25 mouse cellular contexts compared by ENCODE assay signal in the genomic region with DNA sequence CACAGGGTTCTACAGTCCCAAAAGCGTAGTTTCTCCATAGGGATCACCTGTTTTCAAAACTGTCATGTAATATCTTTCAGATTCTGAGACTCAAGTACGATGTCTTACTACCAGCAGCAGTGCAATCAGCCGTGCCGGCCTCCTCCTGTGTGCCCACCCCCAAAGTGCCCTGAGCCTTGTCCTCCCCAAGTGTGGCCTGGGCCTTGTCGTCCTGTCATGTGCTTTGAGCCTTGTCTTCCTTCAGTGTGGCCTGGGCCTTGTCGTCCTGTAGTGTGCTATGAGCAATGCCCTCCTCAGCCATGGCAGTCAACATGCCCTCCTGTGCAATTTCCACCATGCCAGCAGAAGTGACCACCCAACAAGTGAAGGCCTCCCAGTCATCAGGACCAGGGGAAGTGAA. TPM values are rescaled to one million over a fixed set of nuclear protein-coding genes. Genes with fewer than 3 reads are reported as not detected.
A peak's percentile ranks its signal among the peaks of the same experiment; 100 is the strongest.
DNase-seq lines count a peak whose midpoint lies in the region; ATAC-seq and TF ChIP-seq lines count a peak whose summit lies in the region.
"Not testable (repeated sequence)": the region's sequence is repeated elsewhere in the genome, so short reads cannot be mapped to it uniquely, and the experiment has no call there.
"Had no signal": no experiment of that assay in that cellular context is flagged by ENCODE, and none has a peak within 500 bp of the region (broad histone marks: within the 10 kb centered on the region; RNA-seq: fewer than 3 reads in every experiment).

No protein-coding gene starts in this region.

- TF ChIP-seq CTCF in kidney, postnatal 0 days (IDR thresholded peaks at IDR 0.05; ENCODE audit: low read depth): not testable (repeated sequence)

- DNase-seq in hindbrain, embryonic 14.5 days (ENCODE audit: low spot score); kidney, postnatal 0 days (ENCODE audit: low spot score); midbrain, embryonic 14.5 days: not testable (repeated sequence)

- WGBS in embryonic facial prominence, embryonic 15.5 days: 76% methylated on average over 4 of the region's 6 CpGs
- 83% methylated on average over 6 of the region's 6 CpGs for WGBS in hindbrain, embryonic 14.5 days
- 78% methylated on average over 6 of the region's 6 CpGs for WGBS in kidney, embryonic 15.5 days
- WGBS in kidney, postnatal 0 days: 74% methylated on average over 5 of the region's 6 CpGs
- WGBS in midbrain, embryonic 14.5 days: 57% methylated on average over 3 of the region's 6 CpGs

- H3K36me3 ChIP-seq in embryonic facial prominence, embryonic 15.5 days; hindbrain, embryonic 14.5 days (replicated peaks; ENCODE audit: control insufficient read depth, insufficient read depth); kidney, embryonic 15.5 days; kidney, postnatal 0 days (ENCODE audit: insufficient read depth, low read length); midbrain, embryonic 14.5 days (ENCODE audit: control insufficient read depth, insufficient read depth, low read length): not testable (repeated sequence)

- H3K4me3 ChIP-seq in embryonic facial prominence, embryonic 15.5 days (replicated peaks); hindbrain, embryonic 14.5 days (replicated peaks; ENCODE audit: low read length); kidney, embryonic 15.5 days (replicated peaks); kidney, postnatal 0 days (replicated peaks; ENCODE audit: low read depth, low read length); midbrain, embryonic 14.5 days (replicated peaks; ENCODE audit: low read depth, low read length): not testable (repeated sequence)

- H3K4me2 ChIP-seq in embryonic facial prominence, embryonic 15.5 days (replicated peaks); hindbrain, embryonic 14.5 days (replicated peaks); kidney, embryonic 15.5 days; kidney, postnatal 0 days (ENCODE audit: low read length); midbrain, embryonic 14.5 days (ENCODE audit: low read length): not testable (repeated sequence)

- H3K9ac ChIP-seq in embryonic facial prominence, embryonic 15.5 days; hindbrain, embryonic 14.5 days; kidney, embryonic 15.5 days; kidney, postnatal 0 days (ENCODE audit: low read depth, low read length); midbrain, embryonic 14.5 days (replicated peaks; ENCODE audit: low read length): not testable (repeated sequence)

- H3K4me1 ChIP-seq in embryonic facial prominence, embryonic 15.5 days; hindbrain, embryonic 14.5 days (replicated peaks; ENCODE audit: control insufficient read depth, insufficient read depth, low read length); kidney, embryonic 15.5 days; kidney, postnatal 0 days (replicated peaks; ENCODE audit: insufficient read depth, low read length); midbrain, embryonic 14.5 days (ENCODE audit: control insufficient read depth, insufficient read depth, low read length): not testable (repeated sequence)

- H3K9me3 ChIP-seq in embryonic facial prominence, embryonic 15.5 days (replicated peaks); hindbrain, embryonic 14.5 days (ENCODE audit: control insufficient read depth, low read length); kidney, embryonic 15.5 days (replicated peaks); kidney, postnatal 0 days (replicated peaks; ENCODE audit: low read length); midbrain, embryonic 14.5 days (ENCODE audit: control insufficient read depth, low read length): not testable (repeated sequence)

- ATAC-seq in embryonic facial prominence, embryonic 15.5 days (ENCODE audit: insufficient number of reproducible peaks, low FRiP score, low TSS enrichment, low read depth): 0 out of 2 replicates have a peak, but pooled peaks have one; percentile 57
- ATAC-seq in granulocyte monocyte progenitor cell, adult 5-6 weeks (replicated peaks; ENCODE audit: poor library complexity, severe bottlenecking): 0 out of 2 replicates have a peak, but pooled peaks have one; percentile 12
- ATAC-seq in hindbrain, embryonic 14.5 days (ENCODE audit: low FRiP score): peak; percentile 59; the same call in 1 of the 2 replicates
- ATAC-seq in kidney, embryonic 15.5 days (replicated peaks; ENCODE audit: low FRiP score): 0 out of 2 replicates have a peak, but pooled peaks have one; percentile 33
- 0 out of 2 replicates have a peak, but pooled peaks have one; percentile 49 for ATAC-seq in kidney, postnatal 0 days (replicated peaks; ENCODE audit: low FRiP score, low read depth)
- peak; percentile 48 for ATAC-seq in midbrain, embryonic 14.5 days (ENCODE audit: low FRiP score, low TSS enrichment)
- peak; percentile 14; the same call in 1 of the 2 replicates for ATAC-seq in neutrophil, adult 5-6 weeks (ENCODE audit: extremely low read depth, insufficient number of reproducible peaks, low FRiP score, poor library complexity, severe bottlenecking)

- not testable (repeated sequence) for H3K27me3 ChIP-seq in embryonic facial prominence, embryonic 15.5 days; hindbrain, embryonic 14.5 days (ENCODE audit: control insufficient read depth, insufficient read depth, low read length); kidney, embryonic 15.5 days; kidney, postnatal 0 days (ENCODE audit: insufficient read depth, low read length); midbrain, embryonic 14.5 days (ENCODE audit: control insufficient read depth, insufficient read depth, low read length)

- H3K27ac ChIP-seq in embryonic facial prominence, embryonic 15.5 days (replicated peaks); hindbrain, embryonic 14.5 days; kidney, embryonic 15.5 days; kidney, postnatal 0 days; midbrain, embryonic 14.5 days (replicated peaks; ENCODE audit: low read depth, low read length): not testable (repeated sequence)

RNA-seq across cellular contexts. Expression of a gene that starts 3.3 kb away (rescaled TPM):
- 0.39 TPM in 1 of 2 replicates, not detected in the other for polyA plus RNA-seq in embryonic facial prominence, embryonic 15.5 days (2015; fragmentation: Nextera tagmentation; extraction: Ambion mirVana)
- total RNA-seq in granulocyte monocyte progenitor cell, adult 5-6 weeks (2014; fragmentation: Nextera tagmentation): not detected in 2 replicates
- not detected in 2 replicates for total RNA-seq in granulocyte monocyte progenitor cell, adult 5-6 weeks (2017)
- polyA plus RNA-seq in hindbrain, embryonic 14.5 days (2014; fragmentation: Nextera tagmentation; extraction: Ambion mirVana): not detected in 2 replicates
- polyA plus RNA-seq in kidney, embryonic 15.5 days (2015; fragmentation: Nextera tagmentation; extraction: Ambion mirVana): 1.0 TPM in 1 of 2 replicates, not detected in the other
- 1.2 and 6.0 TPM in 2 replicates for polyA plus RNA-seq in kidney, postnatal 0 days (2015; fragmentation: Nextera tagmentation; extraction: Ambion mirVana)
- not detected in 2 replicates for polyA plus RNA-seq in midbrain, embryonic 14.5 days (2014; fragmentation: Nextera tagmentation; extraction: Ambion mirVana)
- not detected in 2 replicates for total RNA-seq in neutrophil, adult 5-6 weeks (2017)
- total RNA-seq: adrenal gland, adult 18-20 months; adrenal gland, adult 8-10 months; adrenal gland, postnatal 14 days; adrenal gland, postnatal 36 days; CH12.LX had no signal
- polyA plus RNA-seq: activated CD4-positive, CD25-positive, alpha-beta regulatory T cell, adult 4 months; CD4-positive, CD25-positive, alpha-beta regulatory T cell, adult 4 months; cerebellum, adult 2 months; cortical plate, adult 2 months; embryonic facial prominence, embryonic 10.5 days; embryonic facial prominence, embryonic 12.5 days; embryonic facial prominence, embryonic 14.5 days; erythroblast, embryonic 14.5 days; forebrain, embryonic 11.5 days; forebrain, embryonic 13.5 days; forebrain, embryonic 15.5 days; G1E; Patski had no signal

RNA-seq across cellular contexts. Expression of a gene that starts 27.9 kb away (rescaled TPM):
- polyA plus RNA-seq in embryonic facial prominence, embryonic 15.5 days (2015; fragmentation: Nextera tagmentation; extraction: Ambion mirVana): 0.29 TPM in 1 of 2 replicates, not detected in the other
- total RNA-seq in granulocyte monocyte progenitor cell, adult 5-6 weeks (2014; fragmentation: Nextera tagmentation): not detected in 2 replicates
- total RNA-seq in granulocyte monocyte progenitor cell, adult 5-6 weeks (2017): not detected in 2 replicates
- polyA plus RNA-seq in hindbrain, embryonic 14.5 days (2014; fragmentation: Nextera tagmentation; extraction: Ambion mirVana): 0.27 TPM in 1 of 2 replicates, not detected in the other
- polyA plus RNA-seq in kidney, embryonic 15.5 days (2015; fragmentation: Nextera tagmentation; extraction: Ambion mirVana): not detected in 2 replicates
- polyA plus RNA-seq in kidney, postnatal 0 days (2015; fragmentation: Nextera tagmentation; extraction: Ambion mirVana): not detected in 2 replicates
- not detected in 2 replicates for polyA plus RNA-seq in midbrain, embryonic 14.5 days (2014; fragmentation: Nextera tagmentation; extraction: Ambion mirVana)
- not detected in 2 replicates for total RNA-seq in neutrophil, adult 5-6 weeks (2017)
- total RNA-seq: adrenal gland, adult 18-20 months; adrenal gland, adult 8-10 months; adrenal gland, postnatal 14 days; adrenal gland, postnatal 36 days; CH12.LX; G1E had no signal
- polyA plus RNA-seq: activated CD4-positive, CD25-positive, alpha-beta regulatory T cell, adult 4 months; CD4-positive, CD25-positive, alpha-beta regulatory T cell, adult 4 months; cerebellum, adult 2 months; cortical plate, adult 2 months; embryonic facial prominence, embryonic 10.5 days; embryonic facial prominence, embryonic 12.5 days; embryonic facial prominence, embryonic 14.5 days; erythroblast, embryonic 14.5 days; forebrain, embryonic 11.5 days; forebrain, embryonic 13.5 days; forebrain, embryonic 15.5 days; G1E; Patski had no signal

RNA-seq across cellular contexts. Expression of a gene that starts 50.5 kb away (rescaled TPM):
- polyA plus RNA-seq in embryonic facial prominence, embryonic 15.5 days (2015; fragmentation: Nextera tagmentation; extraction: Ambion mirVana): not detected in 2 replicates
- total RNA-seq in granulocyte monocyte progenitor cell, adult 5-6 weeks (2014; fragmentation: Nextera tagmentation): not detected in 2 replicates
- not detected in 2 replicates for total RNA-seq in granulocyte monocyte progenitor cell, adult 5-6 weeks (2017)
- not detected in 2 replicates for polyA plus RNA-seq in hindbrain, embryonic 14.5 days (2014; fragmentation: Nextera tagmentation; extraction: Ambion mirVana)
- polyA plus RNA-seq in kidney, embryonic 15.5 days (2015; fragmentation: Nextera tagmentation; extraction: Ambion mirVana): not detected in 2 replicates
- not detected in 2 replicates for polyA plus RNA-seq in kidney, postnatal 0 days (2015; fragmentation: Nextera tagmentation; extraction: Ambion mirVana)
- not detected in 2 replicates for polyA plus RNA-seq in midbrain, embryonic 14.5 days (2014; fragmentation: Nextera tagmentation; extraction: Ambion mirVana)
- total RNA-seq in neutrophil, adult 5-6 weeks (2017): not detected in 2 replicates
- total RNA-seq: adrenal gland, adult 18-20 months; adrenal gland, adult 8-10 months; adrenal gland, postnatal 14 days; adrenal gland, postnatal 36 days; CH12.LX; G1E had no signal
- polyA plus RNA-seq: activated CD4-positive, CD25-positive, alpha-beta regulatory T cell, adult 4 months; CD4-positive, CD25-positive, alpha-beta regulatory T cell, adult 4 months; cerebellum, adult 2 months; cortical plate, adult 2 months; embryonic facial prominence, embryonic 10.5 days; embryonic facial prominence, embryonic 12.5 days; embryonic facial prominence, embryonic 14.5 days; erythroblast, embryonic 14.5 days; forebrain, embryonic 11.5 days; forebrain, embryonic 13.5 days; forebrain, embryonic 15.5 days; G1E; Patski had no signal
